Mouse (Mus musculus): Measurements from ENCODE around the gene Pdhb. TPM values are rescaled to one million over a fixed set of nuclear protein-coding genes. Genes with fewer than 3 reads are reported as not detected.
A peak's percentile ranks its signal among the peaks of the same experiment; 100 is the strongest.

The Pdhb gene
- not detected in 2 replicates for polyA plus RNA-seq (2012; ENCODE audit: insufficient read depth, insufficient read length, low replicate concordance, missing spikeins)

- H3K4me1 ChIP-seq (ENCODE audit: control insufficient read depth, insufficient read depth, low read length) = peaks cover 2% of the 10 kb centered on the region; the same call in 1 of the 2 replicates
- 1% methylated on average over 64 of the region's 64 CpGs for WGBS
- peak within 1 kb of the TSS; percentile 95 for H3K4me3 ChIP-seq (ENCODE audit: insufficient read depth, low read depth, low read length)
- TF ChIP-seq POLR2A (IDR thresholded peaks at IDR 0.05; ENCODE audit: insufficient read depth, low read depth, low read length) (peak; percentile 70), CTCF (IDR thresholded peaks at IDR 0.05; ENCODE audit: insufficient read depth, low read depth, low read length) (no peak; the same call in 1 of the 2 replicates)
- H3K27ac ChIP-seq (ENCODE audit: insufficient read depth, low read depth, low read length) = peak within 1 kb of the TSS; percentile 87
Measured at GRCm38 (mm10) chr14:8172507-8173410, at the start of gene Pdhb. Pdhb (minus strand) TSS chr14:8173025.

GRCm38 (mm10) chr14:8222561-8222960 lies 49.7 kb upstream of the Pdhb start:
- Histone ChIP-seq H3K4me1 (ENCODE audit: control insufficient read depth, insufficient read depth, low read length) (peaks cover 3% of the 10 kb centered on the region), H3K27ac (ENCODE audit: insufficient read depth, low read depth, low read length) (no peak overlapping the region), H3K4me3 (ENCODE audit: insufficient read depth, low read depth, low read length) (no peak overlapping the region)
- no peak for TF ChIP-seq CTCF (IDR thresholded peaks at IDR 0.05; ENCODE audit: insufficient read depth, low read depth, low read length)
- TF ChIP-seq POLR2A (IDR thresholded peaks at IDR 0.05; ENCODE audit: insufficient read depth, low read depth, low read length) = no peak
- 96% methylated on average over 16 of the region's 16 CpGs for WGBS

- Histone ChIP-seq H3K27ac (ENCODE audit: insufficient read depth, low read depth, low read length) (no peak overlapping the region), H3K4me1 (ENCODE audit: control insufficient read depth, insufficient read depth, low read length) (peaks cover 3% of the 10 kb centered on the region), H3K4me3 (ENCODE audit: insufficient read depth, low read depth, low read length) (no peak overlapping the region)
- TF ChIP-seq POLR2A (IDR thresholded peaks at IDR 0.05; ENCODE audit: insufficient read depth, low read depth, low read length) (no peak), CTCF (IDR thresholded peaks at IDR 0.05; ENCODE audit: insufficient read depth, low read depth, low read length) (no peak)
- WGBS = 85% methylated on average over 2 of the region's 2 CpGs
Measured at GRCm38 (mm10) chr14:8220912-8221311, 48.1 kb upstream of the Pdhb start.

GRCm38 (mm10) chr14:8220306-8220705 lies 47.5 kb upstream of the Pdhb start:
- 69% methylated on average over 7 of the region's 7 CpGs for WGBS
- Histone ChIP-seq H3K4me3 (ENCODE audit: insufficient read depth, low read depth, low read length) (no peak overlapping the region), H3K27ac (ENCODE audit: insufficient read depth, low read depth, low read length) (no peak overlapping the region), H3K4me1 (ENCODE audit: control insufficient read depth, insufficient read depth, low read length) (peaks cover 6% of the 10 kb centered on the region)
- peak; percentile 40; the same call in 1 of the 2 replicates for TF ChIP-seq CTCF (IDR thresholded peaks at IDR 0.05; ENCODE audit: insufficient read depth, low read depth, low read length)
- no peak for TF ChIP-seq POLR2A (IDR thresholded peaks at IDR 0.05; ENCODE audit: insufficient read depth, low read depth, low read length)

- no peak for TF ChIP-seq CTCF (IDR thresholded peaks at IDR 0.05; ENCODE audit: insufficient read depth, low read depth, low read length)
- no peak for TF ChIP-seq POLR2A (IDR thresholded peaks at IDR 0.05; ENCODE audit: insufficient read depth, low read depth, low read length)
- no peak overlapping the region for H3K4me3 ChIP-seq (ENCODE audit: insufficient read depth, low read depth, low read length)
- no peak overlapping the region for H3K27ac ChIP-seq (ENCODE audit: insufficient read depth, low read depth, low read length)
- 71% methylated on average over 11 of the region's 11 CpGs for WGBS
- peaks cover 7% of the 10 kb centered on the region for H3K4me1 ChIP-seq (ENCODE audit: control insufficient read depth, insufficient read depth, low read length)
Measured at GRCm38 (mm10) chr14:8219876-8220275, 47.1 kb upstream of the Pdhb start.

GRCm38 (mm10) chr14:8218730-8219380 lies 46.0 kb upstream of the Pdhb start:
- no peak overlapping the region for H3K4me3 ChIP-seq (ENCODE audit: insufficient read depth, low read depth, low read length)
- WGBS = 57% methylated on average over 10 of the region's 10 CpGs
- TF ChIP-seq CTCF (IDR thresholded peaks at IDR 0.05; ENCODE audit: insufficient read depth, low read depth, low read length) (no peak), POLR2A (IDR thresholded peaks at IDR 0.05; ENCODE audit: insufficient read depth, low read depth, low read length) (no peak)

GRCm38 (mm10) chr14:8218238-8218637 lies 45.4 kb upstream of the Pdhb start:
- no peak overlapping the region for H3K4me3 ChIP-seq (ENCODE audit: insufficient read depth, low read depth, low read length)
- peaks cover 11% of the 10 kb centered on the region for H3K4me1 ChIP-seq (ENCODE audit: control insufficient read depth, insufficient read depth, low read length)

More at GRCm38 (mm10) chr14:8218730-8219380, 46.0 kb upstream of the Pdhb start:
- H3K4me1 ChIP-seq (ENCODE audit: control insufficient read depth, insufficient read depth, low read length) = peaks cover 7% of the 10 kb centered on the region
- no peak overlapping the region for H3K27ac ChIP-seq (ENCODE audit: insufficient read depth, low read depth, low read length)

GRCm38 (mm10) chr14:8216100-8216499 lies 43.3 kb upstream of the Pdhb start:
- no peak for TF ChIP-seq CTCF (IDR thresholded peaks at IDR 0.05; ENCODE audit: insufficient read depth, low read depth, low read length)
- no peak for TF ChIP-seq POLR2A (IDR thresholded peaks at IDR 0.05; ENCODE audit: insufficient read depth, low read depth, low read length)
- Histone ChIP-seq H3K4me3 (ENCODE audit: insufficient read depth, low read depth, low read length) (no peak overlapping the region), H3K27ac (ENCODE audit: insufficient read depth, low read depth, low read length) (no peak overlapping the region), H3K4me1 (ENCODE audit: control insufficient read depth, insufficient read depth, low read length) (peaks cover 11% of the 10 kb centered on the region)
- 39% methylated on average over 5 of the region's 5 CpGs for WGBS

More at GRCm38 (mm10) chr14:8218238-8218637, 45.4 kb upstream of the Pdhb start:
- TF ChIP-seq POLR2A (IDR thresholded peaks at IDR 0.05; ENCODE audit: insufficient read depth, low read depth, low read length) (no peak), CTCF (IDR thresholded peaks at IDR 0.05; ENCODE audit: insufficient read depth, low read depth, low read length) (no peak)
- WGBS = 34% methylated on average over 7 of the region's 7 CpGs
- H3K27ac ChIP-seq (ENCODE audit: insufficient read depth, low read depth, low read length) = no peak overlapping the region
